Mouse (Mus musculus): ENCODE data around the gene Icam1. TPM values are rescaled to one million over a fixed set of nuclear protein-coding genes. Genes with fewer than 3 reads are reported as not detected.
A peak's percentile ranks its signal among the peaks of the same experiment; 100 is the strongest.
"Not testable (repeated sequence)": the region's sequence is repeated elsewhere in the genome, so short reads cannot be mapped to it uniquely, and the experiment has no call there.

Icam1 gene
- polyA plus RNA-seq, 1 experiment from 2014 or later: 18.6 TPM

DNA sequence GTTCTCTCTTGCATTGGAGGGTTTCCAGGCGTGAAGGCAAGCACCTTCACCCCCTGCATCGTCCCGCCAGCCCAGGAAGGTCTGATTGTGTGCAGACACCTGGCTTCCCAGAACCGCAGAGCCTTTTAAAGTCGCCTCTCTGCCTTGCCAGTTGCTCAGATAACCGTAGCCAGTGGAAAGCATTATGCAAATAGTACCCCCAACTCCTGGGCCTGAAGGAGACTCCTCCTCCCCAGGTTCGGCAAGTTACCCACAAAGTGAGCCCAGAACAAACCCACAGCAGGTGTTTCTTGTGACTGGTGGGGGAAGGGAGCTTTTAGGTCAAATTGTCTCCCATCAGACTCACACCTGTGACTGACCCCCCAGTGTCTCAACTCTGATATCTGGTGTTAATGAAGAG, 27.8 kb upstream of the Icam1 start:
- H3K4me3 ChIP-seq (ENCODE audit: low read depth, low read length): no peak overlapping the region
- no peaks in the 10 kb centered on the region for H3K27me3 ChIP-seq (replicated peaks; ENCODE audit: control insufficient read depth, insufficient read depth, low read length)
- no peak overlapping the region for H3K9ac ChIP-seq (ENCODE audit: low read depth, low read length)
- no peaks in the 10 kb centered on the region for H3K9me3 ChIP-seq (ENCODE audit: control insufficient read depth, low read length)
- peak overlapping the region; percentile 89 for H3K27ac ChIP-seq (replicated peaks; ENCODE audit: low read depth, low read length)
- DNase-seq (ENCODE audit: low spot score) (no peak), ATAC-seq (ENCODE audit: low read depth) (no peak)
- H3K4me2 ChIP-seq (ENCODE audit: low read depth, low read length): no peak overlapping the region
- no peaks in the 10 kb centered on the region for H3K36me3 ChIP-seq (ENCODE audit: control insufficient read depth, insufficient read depth, low read length)
- H3K4me1 ChIP-seq (ENCODE audit: control insufficient read depth, insufficient read depth, low read length): peaks cover 33% of the 10 kb centered on the region
- WGBS: 25% methylated on average over 7 of the region's 7 CpGs

DNA sequence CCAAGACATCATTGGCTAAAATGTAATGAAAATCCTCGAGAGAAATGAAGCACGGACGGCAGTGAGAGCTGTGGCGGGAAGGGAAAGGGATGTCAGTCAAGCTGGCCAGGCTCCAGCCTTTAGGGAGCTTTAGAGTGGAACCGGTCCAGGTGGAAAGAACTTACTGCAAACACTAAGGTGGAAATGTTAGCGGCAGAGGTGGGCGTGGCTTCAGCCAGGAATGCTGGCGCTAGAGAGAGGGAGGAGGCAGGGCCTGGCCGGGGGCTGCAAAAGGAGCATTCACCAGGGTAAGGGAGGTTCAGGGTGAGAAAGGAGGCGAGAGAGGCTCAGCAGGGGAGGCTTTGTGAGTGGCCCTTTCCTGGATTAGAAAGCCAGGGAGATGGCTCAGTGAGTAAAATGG, 24.9 kb upstream of the Icam1 start:
- H3K27me3 ChIP-seq (replicated peaks; ENCODE audit: control insufficient read depth, insufficient read depth, low read length): no peaks in the 10 kb centered on the region
- peak overlapping the region; percentile 32 for H3K4me2 ChIP-seq (ENCODE audit: low read depth, low read length)
- peak; percentile 53; the same call in 1 of the 2 replicates for ATAC-seq (ENCODE audit: low read depth)
- no peaks in the 10 kb centered on the region for H3K9me3 ChIP-seq (ENCODE audit: control insufficient read depth, low read length)
- peaks cover 26% of the 10 kb centered on the region for H3K4me1 ChIP-seq (ENCODE audit: control insufficient read depth, insufficient read depth, low read length)
- peak overlapping the region; percentile 12; the same call in 1 of the 2 replicates for H3K9ac ChIP-seq (ENCODE audit: low read depth, low read length)
- peak; percentile 92 for DNase-seq (ENCODE audit: low spot score)
- H3K4me3 ChIP-seq (ENCODE audit: low read depth, low read length): no peak overlapping the region
- H3K27ac ChIP-seq (replicated peaks; ENCODE audit: low read depth, low read length): peak overlapping the region; percentile 70; the same call in 1 of the 2 replicates
- no peaks in the 10 kb centered on the region for H3K36me3 ChIP-seq (ENCODE audit: control insufficient read depth, insufficient read depth, low read length)
- WGBS: 4% methylated on average over 10 of the region's 10 CpGs

DNA sequence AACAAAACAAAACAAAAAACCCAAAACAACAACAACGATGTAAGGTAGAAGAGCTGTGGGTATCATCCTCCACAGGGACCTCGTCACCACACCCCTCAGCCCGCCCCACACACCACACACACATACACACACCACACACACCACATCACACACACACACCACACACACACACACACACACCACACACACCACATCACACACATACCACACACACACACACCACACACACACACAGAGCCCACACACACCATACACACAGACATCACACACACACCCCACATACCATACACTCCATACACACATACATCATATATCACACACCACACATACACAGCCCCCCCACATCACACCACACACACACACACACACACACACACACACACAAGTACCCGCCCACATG, 24.2 kb upstream of the Icam1 start:
- H3K4me1 ChIP-seq (ENCODE audit: control insufficient read depth, insufficient read depth, low read length): peaks cover 22% of the 10 kb centered on the region
- H3K27me3 ChIP-seq (replicated peaks; ENCODE audit: control insufficient read depth, insufficient read depth, low read length): no peaks in the 10 kb centered on the region
- no peak overlapping the region for H3K4me3 ChIP-seq (ENCODE audit: low read depth, low read length)
- H3K36me3 ChIP-seq (ENCODE audit: control insufficient read depth, insufficient read depth, low read length): no peaks in the 10 kb centered on the region
- ATAC-seq (ENCODE audit: low read depth) (no peak), DNase-seq (ENCODE audit: low spot score) (no peak)
- whole genome bisulfite sequencing: 88% methylated on average over 4 of the region's 4 CpGs
- no peak overlapping the region for H3K9ac ChIP-seq (ENCODE audit: low read depth, low read length)
- H3K27ac ChIP-seq (replicated peaks; ENCODE audit: low read depth, low read length): no peak overlapping the region
- H3K9me3 ChIP-seq (ENCODE audit: control insufficient read depth, low read length): no peaks in the 10 kb centered on the region
- no peak overlapping the region for H3K4me2 ChIP-seq (ENCODE audit: low read depth, low read length)

DNA sequence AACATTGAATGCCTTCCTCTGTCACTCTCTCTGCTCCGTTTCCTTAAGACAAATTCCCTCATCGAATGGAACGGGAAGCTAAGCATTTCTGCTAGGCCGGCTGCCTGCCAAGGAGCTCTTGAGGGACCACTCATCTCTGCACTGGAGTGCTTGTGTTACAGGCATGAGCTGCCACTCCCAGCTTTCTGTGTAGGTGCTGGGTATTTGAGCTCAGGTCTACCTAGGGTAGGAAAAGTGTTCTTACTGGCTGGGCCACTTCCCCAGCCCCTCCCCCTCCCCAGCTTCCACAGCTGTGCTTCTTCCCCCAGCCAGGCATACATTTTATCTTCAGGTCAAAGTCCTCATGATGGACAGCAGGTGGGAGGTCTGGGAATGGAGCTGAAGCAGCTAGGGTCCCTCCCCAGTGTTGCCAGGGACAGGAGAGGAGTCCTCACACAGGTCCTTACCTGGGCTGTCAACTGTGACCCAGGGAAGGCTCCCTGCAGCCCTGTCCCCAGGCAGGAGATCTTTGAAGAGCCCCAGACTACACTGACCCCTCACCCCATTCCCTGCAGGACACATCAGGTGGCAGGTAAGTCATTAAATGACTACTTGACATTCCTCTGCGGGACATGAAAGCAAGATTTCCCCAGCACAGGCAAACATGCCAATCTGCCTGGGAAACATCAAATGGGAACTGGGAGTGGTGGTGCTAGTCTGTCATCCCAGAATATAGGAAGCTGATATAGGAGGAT, 22.5 kb upstream of the Icam1 start:
- no peaks in the 10 kb centered on the region for H3K9me3 ChIP-seq (ENCODE audit: control insufficient read depth, low read length)
- H3K9ac ChIP-seq (ENCODE audit: low read depth, low read length): no peak overlapping the region
- H3K4me2 ChIP-seq (ENCODE audit: low read depth, low read length): no peak overlapping the region
- H3K27me3 ChIP-seq (replicated peaks; ENCODE audit: control insufficient read depth, insufficient read depth, low read length): no peaks in the 10 kb centered on the region
- 30% methylated on average over 5 of the region's 5 CpGs for WGBS
- ATAC-seq (ENCODE audit: low read depth) (peak; percentile 39; the same call in 1 of the 2 replicates), DNase-seq (ENCODE audit: low spot score) (peak; percentile 61)
- peaks cover 8% of the 10 kb centered on the region for H3K4me1 ChIP-seq (ENCODE audit: control insufficient read depth, insufficient read depth, low read length)
- no peak overlapping the region; the same call in 1 of the 2 replicates for H3K27ac ChIP-seq (replicated peaks; ENCODE audit: low read depth, low read length)
- no peaks in the 10 kb centered on the region for H3K36me3 ChIP-seq (ENCODE audit: control insufficient read depth, insufficient read depth, low read length)
- H3K4me3 ChIP-seq (ENCODE audit: low read depth, low read length): no peak overlapping the region

DNA sequence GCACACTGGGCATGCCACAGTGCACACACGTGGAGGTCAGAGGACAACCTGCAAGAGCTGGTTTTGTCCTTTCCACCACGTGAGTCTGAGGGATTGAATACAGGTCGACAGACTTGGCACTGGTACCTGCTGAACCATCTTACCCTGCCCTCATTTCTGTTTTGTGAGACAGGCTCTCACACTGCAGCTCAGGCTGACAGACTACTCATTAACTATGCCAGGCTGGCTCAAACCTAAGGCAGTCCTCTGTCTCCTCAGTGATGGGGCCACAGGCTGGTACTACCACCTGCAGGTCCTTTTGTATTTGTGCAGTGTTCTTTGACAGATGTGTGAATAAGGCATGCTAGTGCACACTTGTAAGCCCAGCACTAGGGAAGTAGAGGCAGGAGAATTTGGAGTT, 20.7 kb upstream of the Icam1 start:
- 69% methylated on average over 3 of the region's 3 CpGs for WGBS

DNA sequence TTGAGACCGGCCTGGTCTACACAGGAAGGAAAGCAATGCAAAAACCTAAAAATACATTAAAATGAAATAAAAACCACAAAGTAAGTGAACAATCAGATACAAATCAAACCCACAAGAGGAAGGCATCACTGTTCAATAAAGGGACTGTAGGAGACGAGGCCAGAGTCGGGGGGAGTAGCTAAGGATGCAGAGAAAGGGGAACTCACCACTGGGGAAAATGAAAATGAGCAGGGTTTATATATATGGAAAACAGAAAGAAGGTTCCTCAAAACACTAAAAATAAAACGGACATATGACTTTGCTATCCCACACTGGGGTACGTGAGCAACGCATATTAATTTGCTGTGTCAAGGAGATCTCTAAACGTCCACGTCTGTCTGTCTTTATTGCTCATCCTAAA, 18.7 kb upstream of the Icam1 start:
- H3K9me3 ChIP-seq (ENCODE audit: control insufficient read depth, low read length): no peaks in the 10 kb centered on the region
- no peak overlapping the region for H3K27ac ChIP-seq (replicated peaks; ENCODE audit: low read depth, low read length)
- DNase-seq (ENCODE audit: low spot score) (no peak), ATAC-seq (ENCODE audit: low read depth) (no peak)
- no peaks in the 10 kb centered on the region for H3K36me3 ChIP-seq (ENCODE audit: control insufficient read depth, insufficient read depth, low read length)
- no peak overlapping the region for H3K4me3 ChIP-seq (ENCODE audit: low read depth, low read length)
- no peaks in the 10 kb centered on the region; the same call in 1 of the 2 replicates for H3K4me1 ChIP-seq (ENCODE audit: control insufficient read depth, insufficient read depth, low read length)
- no peaks in the 10 kb centered on the region for H3K27me3 ChIP-seq (replicated peaks; ENCODE audit: control insufficient read depth, insufficient read depth, low read length)
- H3K4me2 ChIP-seq (ENCODE audit: low read depth, low read length): no peak overlapping the region
- H3K9ac ChIP-seq (ENCODE audit: low read depth, low read length): no peak overlapping the region
- 86% methylated on average over 8 of the region's 8 CpGs for WGBS

More for the DNA sequence above, 20.7 kb upstream of the Icam1 start:
- H3K4me1 ChIP-seq (ENCODE audit: control insufficient read depth, insufficient read depth, low read length): peaks cover 8% of the 10 kb centered on the region
- no peak overlapping the region for H3K27ac ChIP-seq (replicated peaks; ENCODE audit: low read depth, low read length)
- H3K36me3 ChIP-seq (ENCODE audit: control insufficient read depth, insufficient read depth, low read length): no peaks in the 10 kb centered on the region
- H3K9ac ChIP-seq (ENCODE audit: low read depth, low read length): no peak overlapping the region
- no peaks in the 10 kb centered on the region for H3K27me3 ChIP-seq (replicated peaks; ENCODE audit: control insufficient read depth, insufficient read depth, low read length)
- H3K4me3 ChIP-seq (ENCODE audit: low read depth, low read length): no peak overlapping the region
- H3K9me3 ChIP-seq (ENCODE audit: control insufficient read depth, low read length): no peaks in the 10 kb centered on the region
- DNase-seq (ENCODE audit: low spot score) (no peak), ATAC-seq (ENCODE audit: low read depth) (no peak)
- no peak overlapping the region for H3K4me2 ChIP-seq (ENCODE audit: low read depth, low read length)

DNA sequence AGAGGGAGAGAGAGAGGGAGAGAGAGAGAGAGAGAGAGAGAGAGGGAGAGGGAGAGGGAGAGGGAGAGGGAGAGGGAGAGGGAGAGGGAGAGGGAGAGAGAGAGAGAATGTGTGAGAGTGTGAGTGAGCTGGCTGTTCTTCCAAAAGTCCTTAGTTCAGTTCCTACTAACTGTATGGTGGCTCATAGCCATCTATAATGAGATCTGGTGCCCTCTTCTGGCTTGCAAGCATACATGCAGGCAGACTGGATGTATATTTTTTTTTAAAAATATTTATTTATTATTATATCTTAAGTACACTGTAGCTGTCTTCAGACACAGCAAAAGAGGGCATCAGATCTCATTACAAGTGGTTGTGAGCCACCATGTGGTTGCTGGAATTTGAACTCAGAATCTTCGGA, 17.4 kb upstream of the Icam1 start:
- 68% methylated on average over 1 of the region's 1 CpGs for WGBS
- H3K4me3 ChIP-seq (ENCODE audit: low read depth, low read length); H3K9ac ChIP-seq (ENCODE audit: low read depth, low read length); DNase-seq (ENCODE audit: low spot score); H3K36me3 ChIP-seq (ENCODE audit: control insufficient read depth, insufficient read depth, low read length); ATAC-seq (ENCODE audit: low read depth); H3K27me3 ChIP-seq (replicated peaks; ENCODE audit: control insufficient read depth, insufficient read depth, low read length); H3K4me2 ChIP-seq (ENCODE audit: low read depth, low read length); H3K9me3 ChIP-seq (ENCODE audit: control insufficient read depth, low read length); H3K4me1 ChIP-seq (ENCODE audit: control insufficient read depth, insufficient read depth, low read length); H3K27ac ChIP-seq (replicated peaks; ENCODE audit: low read depth, low read length): not testable (repeated sequence)

DNA sequence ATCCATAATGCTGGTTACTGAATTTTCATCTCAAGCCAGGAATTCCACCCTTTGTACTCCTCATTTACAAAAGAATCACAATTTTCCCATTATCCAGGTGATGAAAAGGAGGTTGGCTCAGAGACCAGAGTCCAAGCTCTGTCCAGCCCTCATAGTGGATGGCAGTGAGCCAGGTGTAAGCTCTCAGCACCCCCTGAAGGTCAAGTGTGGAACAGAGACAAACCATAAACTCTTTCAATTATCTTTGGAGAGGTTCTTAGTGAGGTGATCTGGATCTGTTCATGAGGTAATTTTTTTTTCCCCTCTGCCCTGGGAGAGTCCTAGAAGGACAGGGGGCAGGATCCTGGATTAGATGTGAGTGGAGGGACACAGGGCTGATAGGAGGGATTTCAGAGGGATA, 15.0 kb upstream of the Icam1 start:
- Histone ChIP-seq H3K27me3 (replicated peaks; ENCODE audit: control insufficient read depth, insufficient read depth, low read length) (no peaks in the 10 kb centered on the region), H3K36me3 (ENCODE audit: control insufficient read depth, insufficient read depth, low read length) (peaks cover 12% of the 10 kb centered on the region), H3K9me3 (ENCODE audit: control insufficient read depth, low read length) (no peaks in the 10 kb centered on the region), H3K9ac (ENCODE audit: low read depth, low read length) (no peak overlapping the region), H3K4me1 (ENCODE audit: control insufficient read depth, insufficient read depth, low read length) (no peaks in the 10 kb centered on the region), H3K4me3 (ENCODE audit: low read depth, low read length) (no peak overlapping the region), H3K27ac (replicated peaks; ENCODE audit: low read depth, low read length) (no peak overlapping the region), H3K4me2 (ENCODE audit: low read depth, low read length) (no peak overlapping the region)
- DNase-seq (ENCODE audit: low spot score) (no peak), ATAC-seq (ENCODE audit: low read depth) (no peak; the same call in 1 of the 2 replicates)

DNA sequence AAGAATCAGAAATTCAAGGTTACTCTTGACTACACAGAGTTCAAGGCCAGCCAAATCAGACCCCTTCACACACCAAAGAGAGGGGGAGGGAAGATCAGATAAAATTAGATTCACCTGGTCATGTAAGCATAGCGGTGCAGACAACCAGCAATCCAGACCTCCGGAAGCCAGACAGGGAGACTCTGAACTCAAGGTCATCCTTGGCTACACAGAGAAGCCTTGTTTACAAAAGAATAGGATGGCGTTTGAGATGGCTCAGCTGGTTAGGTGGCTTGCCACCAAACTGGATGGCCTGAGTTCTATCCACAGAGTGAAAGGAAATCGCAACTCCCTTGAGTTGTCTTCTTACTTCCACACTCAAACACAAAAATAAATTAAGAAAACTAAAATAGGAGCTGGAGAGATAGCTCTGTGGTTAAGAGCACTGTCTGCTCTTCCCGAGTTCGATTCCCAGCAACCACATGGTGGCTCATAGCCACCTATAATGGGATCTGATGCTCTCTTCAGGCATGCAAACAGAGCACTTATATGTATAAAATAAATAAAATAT, 14.1 kb upstream of the Icam1 start:
- 58% methylated on average over 6 of the region's 6 CpGs for WGBS
- Histone ChIP-seq H3K27me3 (replicated peaks; ENCODE audit: control insufficient read depth, insufficient read depth, low read length) (no peaks in the 10 kb centered on the region), H3K4me3 (ENCODE audit: low read depth, low read length) (peak overlapping the region; percentile 87), H3K9me3 (ENCODE audit: control insufficient read depth, low read length) (no peaks in the 10 kb centered on the region), H3K9ac (ENCODE audit: low read depth, low read length) (no peak overlapping the region), H3K4me2 (ENCODE audit: low read depth, low read length) (no peak overlapping the region; the same call in 1 of the 2 replicates), H3K36me3 (ENCODE audit: control insufficient read depth, insufficient read depth, low read length) (peaks cover 20% of the 10 kb centered on the region), H3K4me1 (ENCODE audit: control insufficient read depth, insufficient read depth, low read length) (no peaks in the 10 kb centered on the region), H3K27ac (replicated peaks; ENCODE audit: low read depth, low read length) (no peak overlapping the region)
- no peak for ATAC-seq (ENCODE audit: low read depth)
- DNase-seq (ENCODE audit: low spot score): no peak

Data from embryonic facial prominence, embryonic 14.5 days (tissue).